Mouse (Mus musculus) CH12.LX (cell line): ENCODE data around the gene Cldn16. TPM values are rescaled to one million over a fixed set of nuclear protein-coding genes. Genes with fewer than 3 reads are reported as not detected.

ENCODE experiments used
- DNase-seq: peaks from one replicate; pipeline ENCODE4 v3.0.0-alpha.2; 2013; ENCODE audit errors: extremely low read depth
- H3K27ac ChIP-seq: 2 replicates; pipeline ENCODE4 v1.5.1; 2012; ENCODE audit warnings: low read depth, mild to moderate bottlenecking, control low read depth, moderate library complexity; ENCODE audit not compliant: insufficient read depth
- H3K27me3 ChIP-seq: replicated peaks from 2 replicates; pipeline ENCODE3; 2012; ENCODE audit warnings: inconsistent platforms
- H3K36me3 ChIP-seq, 2 experiments: replicated peaks in 1 of 2; 2 replicates each; pipeline versions ENCODE3 to v1.6.1; 2012; ENCODE audit warnings: inconsistent platforms in 1 of 2, low read length in 1 of 2, mild to moderate bottlenecking in 1 of 2, mixed read lengths in 1 of 2, moderate library complexity in 1 of 2; ENCODE audit not compliant: control insufficient read depth in 1 of 2, insufficient read depth in 1 of 2
- H3K4me1 ChIP-seq, 2 experiments: 2 replicates each; pipeline ENCODE4 v1.6.1; 2012; ENCODE audit warnings: inconsistent platforms in 1 of 2, moderate library complexity in 1 of 2; ENCODE audit not compliant: insufficient read depth in 2 of 2, control insufficient read depth in 1 of 2
- H3K4me2 ChIP-seq: 2 replicates; pipeline ENCODE4 v1.6.1; 2012; ENCODE audit warnings: low read depth, mild to moderate bottlenecking, control low read depth; ENCODE audit not compliant: poor library complexity, insufficient read depth, severe bottlenecking
- H3K4me3 ChIP-seq, 3 experiments: fragments of 150-350 bp in 1 of 3; sonication (generic) in 1 of 3; replicated peaks in 1 of 3; 2 replicates each; pipeline versions ENCODE3 to v1.5.1; 2011 to 2012; ENCODE audit warnings: low read depth in 2 of 3, low read length in 2 of 3, mild to moderate bottlenecking in 2 of 3, moderate library complexity in 2 of 3, control low read depth in 1 of 3, improper control_type of control experiment in 1 of 3, inconsistent platforms in 1 of 3, mixed read lengths in 1 of 3; ENCODE audit not compliant: poor library complexity in 1 of 3
- H3K79me2 ChIP-seq: replicated peaks from 2 replicates; pipeline ENCODE4 v1.6.1; 2012; ENCODE audit warnings: mild to moderate bottlenecking, moderate library complexity; ENCODE audit not compliant: control insufficient read depth, poor library complexity, insufficient read depth, severe bottlenecking; ENCODE audit errors: extremely low read depth
- H3K9ac ChIP-seq: 2 replicates; pipeline ENCODE4 v1.6.1; 2012; ENCODE audit warnings: low read depth, mild to moderate bottlenecking, control low read depth, moderate library complexity; ENCODE audit not compliant: insufficient read depth
- H3K9me3 ChIP-seq: replicated peaks from 2 replicates; pipeline ENCODE3; 2012; ENCODE audit warnings: low read length, inconsistent platforms, mixed read lengths
- CTCF ChIP-seq, 2 experiments: IDR thresholded peaks in 1 of 2; conservative IDR thresholded peaks in 1 of 2; 2 replicates each; pipeline ENCODE4 v1.5.1; 2011 to 2012; ENCODE audit warnings: low read depth in 2 of 2, low read length in 2 of 2, improper control_type of control experiment in 1 of 2, inconsistent platforms in 1 of 2, mild to moderate bottlenecking in 1 of 2, moderate library complexity in 1 of 2
- E2F4 ChIP-seq: IDR thresholded peaks from 2 replicates; pipeline ENCODE4 v1.6.1; 2011; ENCODE audit warnings: low read depth, low read length, improper control_type of control experiment; ENCODE audit not compliant: insufficient replicate concordance
- IRF4 ChIP-seq: IDR thresholded peaks from 2 replicates; pipeline ENCODE4 v1.6.1; 2014; ENCODE audit warnings: low read depth, mild to moderate bottlenecking, inconsistent platforms, low read length, improper control_type of control experiment
- POLR2AphosphoS2 ChIP-seq: IDR thresholded peaks from 2 replicates; pipeline ENCODE4 v1.6.1; 2011; ENCODE audit warnings: low read depth, low read length, improper control_type of control experiment
- RAD21 ChIP-seq: IDR thresholded peaks from 2 replicates; pipeline ENCODE4 v1.6.1; 2011; ENCODE audit warnings: low read depth, mild to moderate bottlenecking, low read length, improper control_type of control experiment, moderate library complexity
- SMC3 ChIP-seq: IDR thresholded peaks from 2 replicates; pipeline ENCODE4 v1.6.1; 2011; ENCODE audit warnings: low read depth, low read length, improper control_type of control experiment
- UBTF ChIP-seq: IDR thresholded peaks from 2 replicates; pipeline ENCODE4 v1.6.1; 2012; ENCODE audit warnings: low read depth, mild to moderate bottlenecking, inconsistent platforms, low read length, improper control_type of control experiment, moderate library complexity
- dilution Hi-C: fragments of 300-500 bp; cut with MboI; formaldehyde crosslinking; loops from 2 replicates; pipeline ENCODE4 v1.14.3; 2020; ENCODE audit warnings: low sequenced_read_pairs; ENCODE audit not compliant: extremely low pct_unique_long_range_greater_than_20kb, extremely low pct_ligation_motif_present
- in situ Hi-C: fragments of 300-500 bp; cut with MboI; formaldehyde crosslinking; loops from 3 replicates; pipeline ENCODE4 v1.14.3; 2019; ENCODE audit warnings: low sequenced_read_pairs, low pct_ligation_motif_present, low pct_unique_long_range_greater_than_20kb, mixed read lengths
- polyA plus RNA-seq: library from polyadenylated mRNA; unstranded; fragments of >175 nt; gene quantifications from 2 replicates; pipeline ENCODE4 v1.2.1, GENCODE M21; 2012; ENCODE audit warnings: low read depth; ENCODE audit not compliant: insufficient read length
- total RNA-seq, 2 experiments: library from RNA; depleted of rRNA; stranded (reverse); fragments of 300-350 nt in 1 of 2; fragments of >200 nt in 1 of 2; gene quantifications; 2 replicates each; pipeline ENCODE4 v1.2.3; 2012 to 2014

Gene Cldn16
- total and polyA plus RNA-seq, 3 experiments, result not detected

- H3K27me3 ChIP-seq, result no peaks in the 10 kb centered on the region
- H3K36me3 ChIP-seq, result no peaks in the 10 kb centered on the region
- no peaks in the 10 kb centered on the region for H3K79me2 ChIP-seq
- H3K4me1 ChIP-seq, result peaks cover 0 to 5% of the 10 kb centered on the region in 2 experiments; a peak in 1 of 4 replicates
- H3K4me2 ChIP-seq, result no peak overlapping the region
- H3K27ac ChIP-seq, result no peak overlapping the region
- dilution Hi-C loops, result no loop called here
- in situ Hi-C loops, result loop anchor here (25.0 kb wide), 1 partner anchor 430 kb away; no protein-coding TSS in a partner anchor
- no peak overlapping the region for H3K4me3 ChIP-seq
- peak in 1 of 2 experiments; percentile 38; a peak in 2 of 4 replicates for TF ChIP-seq CTCF (conservative IDR thresholded peaks at IDR 0.05 in 1 of 2, IDR thresholded peaks at IDR 0.05 in 1 of 2; ENCODE audit: low read depth in 2 of 2, low read length in 2 of 2)
- no peak for TF ChIP-seq POLR2AphosphoS2
- TF ChIP-seq IRF4, result no peak
- no peak for TF ChIP-seq UBTF
- peak; percentile 41 for TF ChIP-seq RAD21
- 0 out of 2 replicates have a peak, but pooled peaks have one; percentile 14 for TF ChIP-seq SMC3
- TF ChIP-seq E2F4, result no peak
- DNase-seq, result no peak
- H3K9ac ChIP-seq, result no peak overlapping the region
- no peaks in the 10 kb centered on the region for H3K9me3 ChIP-seq
Measured at GRCm38 (mm10) chr16:26532287-26532686, 69.4 kb downstream of the Cldn16 start.

Other genes starting within 250 kb of the Cldn16 start
- gene Cldn1, start 91.3 kb upstream of the Cldn16 start, total RNA-seq (2012; rRNA removed), result not detected in 2 replicates
- gene Cldn1, start 91.3 kb upstream of the Cldn16 start, total RNA-seq (2014; rRNA removed), result not detected in 2 replicates
- gene Cldn1, start 91.3 kb upstream of the Cldn16 start, polyA plus RNA-seq, result not detected in 2 replicates
- gene Tmem207, start 63.6 kb downstream of the Cldn16 start, total RNA-seq (2012; rRNA removed), result not detected in 2 replicates
- not detected in 2 replicates for gene Tmem207, start 63.6 kb downstream of the Cldn16 start, total RNA-seq (2014; rRNA removed)
- gene Tmem207, start 63.6 kb downstream of the Cldn16 start, polyA plus RNA-seq, result not detected in 2 replicates
- gene Il1rap, start 118.6 kb downstream of the Cldn16 start, total RNA-seq (2012; rRNA removed), result 4.1 TPM in 2 replicates
- gene Il1rap, start 118.6 kb downstream of the Cldn16 start, total RNA-seq (2014; rRNA removed), result 14.4 and 15.0 TPM in 2 replicates
- 8.7 and 9.4 TPM in 2 replicates for gene Il1rap, start 118.6 kb downstream of the Cldn16 start, polyA plus RNA-seq